Mouse (Mus musculus): ENCODE measurements around the gene Olfr187. TPM values are rescaled to one million over a fixed set of nuclear protein-coding genes. Genes with fewer than 3 reads are reported as not detected.

Olfr187 gene
- polyA plus RNA-seq, 1 experiment from 2014 or later: not detected

GRCm38 (mm10) chr16:58995057-58995456 is 44.5 kb downstream of the Olfr187 start, which contains the start of gene Olfr183:
Olfr183 (plus strand) TSS chr16:58995357.
- Histone ChIP-seq H3K36me3 (no peaks in the 10 kb centered on the region), H3K4me2 (no peak within 1 kb of the TSS), H3K9ac (no peak within 1 kb of the TSS), H3K27me3 (no peaks in the 10 kb centered on the region), H3K27ac (no peak within 1 kb of the TSS), H3K4me3 (no peak within 1 kb of the TSS), H3K9me3 (no peaks in the 10 kb centered on the region), H3K4me1 (replicated peaks) (no peaks in the 10 kb centered on the region)
- WGBS: 80% methylated on average over 2 of the region's 2 CpGs
- ATAC-seq (ENCODE audit: low FRiP score): no peak

Other genes starting within 250 kb of the Olfr187 start
- gene Olfr173, start 239.5 kb downstream of the Olfr187 start, polyA plus RNA-seq (2015; fragmentation: Nextera tagmentation; extraction: Ambion mirVana): not detected in 2 replicates
- not detected in 2 replicates for gene Olfr175-ps1, start 213.0 kb downstream of the Olfr187 start, polyA plus RNA-seq (2015; fragmentation: Nextera tagmentation; extraction: Ambion mirVana)
- gene Olfr177, start 165.0 kb downstream of the Olfr187 start, polyA plus RNA-seq (2015; fragmentation: Nextera tagmentation; extraction: Ambion mirVana): not detected in 2 replicates
- gene Olfr178, start 147.7 kb downstream of the Olfr187 start, polyA plus RNA-seq (2015; fragmentation: Nextera tagmentation; extraction: Ambion mirVana): not detected in 2 replicates
- not detected in 2 replicates for gene Olfr181, start 111.0 kb downstream of the Olfr187 start, polyA plus RNA-seq (2015; fragmentation: Nextera tagmentation; extraction: Ambion mirVana)
- gene Olfr180, start 110.4 kb downstream of the Olfr187 start, polyA plus RNA-seq (2015; fragmentation: Nextera tagmentation; extraction: Ambion mirVana): not detected in 2 replicates
- not detected in 2 replicates for gene Olfr183, start 44.4 kb downstream of the Olfr187 start, polyA plus RNA-seq (2015; fragmentation: Nextera tagmentation; extraction: Ambion mirVana)
- not detected in 2 replicates for gene Olfr186, start 9.5 kb downstream of the Olfr187 start, polyA plus RNA-seq (2015; fragmentation: Nextera tagmentation; extraction: Ambion mirVana)
- not detected in 2 replicates for gene Olfr190, start 38.2 kb upstream of the Olfr187 start, polyA plus RNA-seq (2015; fragmentation: Nextera tagmentation; extraction: Ambion mirVana)
- gene Olfr191, start 50.1 kb upstream of the Olfr187 start, polyA plus RNA-seq (2015; fragmentation: Nextera tagmentation; extraction: Ambion mirVana): not detected in 2 replicates
- gene Olfr193, start 72.1 kb upstream of the Olfr187 start, polyA plus RNA-seq (2015; fragmentation: Nextera tagmentation; extraction: Ambion mirVana): not detected in 2 replicates
- not detected in 2 replicates for gene Olfr194, start 81.3 kb upstream of the Olfr187 start, polyA plus RNA-seq (2015; fragmentation: Nextera tagmentation; extraction: Ambion mirVana)
- not detected in 2 replicates for gene Olfr195, start 107.3 kb upstream of the Olfr187 start, polyA plus RNA-seq (2015; fragmentation: Nextera tagmentation; extraction: Ambion mirVana)
- not detected in 2 replicates for gene Olfr196, start 130.7 kb upstream of the Olfr187 start, polyA plus RNA-seq (2015; fragmentation: Nextera tagmentation; extraction: Ambion mirVana)
- not detected in 2 replicates for gene Olfr198, start 163.8 kb upstream of the Olfr187 start, polyA plus RNA-seq (2015; fragmentation: Nextera tagmentation; extraction: Ambion mirVana)
- gene Olfr199, start 180.0 kb upstream of the Olfr187 start, polyA plus RNA-seq (2015; fragmentation: Nextera tagmentation; extraction: Ambion mirVana): not detected in 2 replicates
- gene Olfr201, start 232.9 kb upstream of the Olfr187 start, polyA plus RNA-seq (2015; fragmentation: Nextera tagmentation; extraction: Ambion mirVana): not detected in 2 replicates
- not detected in 2 replicates for gene Olfr202, start 247.0 kb upstream of the Olfr187 start, polyA plus RNA-seq (2015; fragmentation: Nextera tagmentation; extraction: Ambion mirVana)